Mouse (Mus musculus) liver, adult (tissue): Measurements from ENCODE around the gene Arhgef6.

Experiments
- GATA4 ChIP-seq: IDR thresholded peaks from 2 replicates; pipeline ENCODE4 v1.6.1; 2014; ENCODE audit warnings: mild to moderate bottlenecking, low read length; ENCODE audit not compliant: insufficient replicate concordance

Arhgef6 gene

DNA sequence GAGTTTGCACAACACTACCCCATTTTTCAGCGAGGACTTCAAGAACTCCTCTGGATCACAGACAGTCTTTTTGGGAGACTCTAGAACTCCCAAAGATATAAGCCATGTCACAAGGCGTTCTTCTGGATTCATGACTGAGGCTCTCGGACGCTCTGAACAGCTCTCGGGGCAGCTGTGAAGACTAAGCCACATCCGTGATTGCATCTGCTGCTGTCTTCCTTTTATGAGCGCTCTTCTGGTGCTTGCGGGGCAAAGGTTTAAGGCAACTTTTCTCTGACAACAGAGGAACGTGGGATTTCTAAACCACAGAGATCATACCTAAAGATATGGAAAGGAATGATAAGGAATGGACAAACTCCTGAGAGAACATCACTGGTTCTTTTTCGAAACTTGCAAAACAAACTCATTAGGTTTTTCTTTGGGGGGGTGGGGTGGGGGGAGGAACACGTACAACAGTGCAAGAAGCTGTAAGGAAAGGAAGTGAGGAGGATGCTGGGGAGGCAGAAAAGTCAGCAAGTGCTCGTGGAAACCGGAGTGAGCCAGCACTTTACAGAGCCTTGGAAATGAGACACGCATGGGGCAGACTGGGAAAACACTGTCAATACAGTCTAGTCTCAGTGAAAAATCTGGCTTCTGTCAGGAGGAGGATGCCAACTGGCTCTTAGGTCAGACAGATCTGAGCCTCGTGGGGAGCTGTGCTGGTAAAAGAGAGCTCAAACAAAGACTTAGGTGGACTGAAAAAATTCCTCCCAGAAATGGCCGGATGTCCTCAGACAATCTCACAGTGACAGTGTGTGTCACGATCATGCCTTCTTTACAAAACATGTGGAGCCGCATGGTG lies at the start of gene Arhgef6:
Gene Arhgef6 (minus strand): TSS at position 359 of the 841 bp plus-strand sequence.
- TF ChIP-seq GATA4 = no peak

DNA sequence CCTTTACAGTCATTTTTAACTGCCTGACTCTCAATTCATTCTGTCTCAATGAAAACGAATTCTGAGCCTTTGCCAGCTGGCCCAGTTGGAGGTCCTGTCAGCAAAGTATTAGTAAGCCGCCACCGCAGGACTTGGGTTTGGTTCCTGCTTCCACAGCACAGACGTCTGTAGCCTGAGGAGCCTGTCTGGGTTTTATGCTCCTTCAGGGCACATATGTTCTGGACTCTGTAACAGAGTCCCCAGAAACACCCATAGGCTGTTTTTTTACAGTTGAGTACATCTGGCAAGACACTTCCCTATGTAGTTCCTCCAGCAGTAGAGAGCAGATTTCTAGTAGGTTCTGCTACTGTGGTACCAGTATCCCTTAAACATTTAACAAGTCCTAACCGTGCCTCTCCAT lies 42.4 kb upstream of the Arhgef6 start:
- TF ChIP-seq GATA4 = no peak

DNA sequence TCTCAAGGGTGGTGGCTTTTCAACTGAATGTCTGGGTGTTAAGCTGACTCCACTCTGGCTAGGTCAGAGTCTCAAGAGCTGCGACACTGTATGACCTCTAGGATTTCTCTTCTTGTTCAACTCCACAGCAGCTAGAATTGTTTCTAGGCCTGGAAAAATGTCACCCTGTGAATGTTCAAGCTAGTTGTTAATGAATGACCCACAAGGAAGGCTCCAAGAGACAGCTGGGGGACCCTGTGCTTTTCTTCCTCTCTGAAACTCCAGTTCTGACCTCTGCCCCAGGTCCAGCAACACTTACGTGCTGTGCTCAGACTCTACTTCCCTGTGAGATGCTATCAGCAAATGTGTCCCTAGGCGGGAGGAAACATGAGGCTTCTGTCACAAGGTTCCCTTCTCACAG lies 40.0 kb upstream of the Arhgef6 start:
- no peak for TF ChIP-seq GATA4

DNA sequence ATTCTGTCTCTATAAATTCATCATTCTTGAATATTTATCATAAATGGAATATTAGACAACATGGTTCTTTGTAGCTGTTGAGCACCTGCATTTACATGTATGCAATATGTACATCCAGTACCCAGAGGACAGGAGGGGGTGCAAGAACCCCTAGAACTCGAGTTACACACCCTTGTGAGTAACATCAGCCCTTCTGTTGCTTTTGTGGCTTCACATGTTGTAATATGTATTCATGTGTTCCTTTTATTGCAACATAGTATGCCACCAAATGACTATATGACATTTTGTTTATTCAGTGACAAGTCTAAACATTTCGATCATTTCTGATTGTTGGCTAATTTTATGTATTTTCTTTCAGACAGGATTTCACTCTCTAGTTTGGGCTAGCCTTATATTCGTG lies 38.6 kb upstream of the Arhgef6 start:
- no peak for TF ChIP-seq GATA4

DNA sequence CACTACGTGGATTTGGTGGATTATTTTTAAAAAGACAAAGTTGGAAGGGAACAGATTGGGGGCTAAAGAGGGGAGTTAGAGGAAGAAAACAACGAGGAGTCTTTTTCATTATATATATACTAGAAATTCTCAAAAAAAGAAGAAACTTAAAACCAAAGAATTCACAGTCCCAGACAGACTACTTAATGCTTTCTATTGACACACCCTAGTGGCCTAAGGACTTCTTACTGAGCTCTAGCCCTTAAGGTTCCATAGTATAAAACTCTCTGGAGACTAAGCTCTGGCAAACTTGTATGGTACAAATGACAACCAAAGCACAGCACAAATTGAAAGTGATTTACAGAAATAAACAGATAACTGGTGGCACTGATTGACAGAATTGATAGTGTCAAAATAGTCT lies 35.5 kb upstream of the Arhgef6 start:
- TF ChIP-seq GATA4 = no peak

DNA sequence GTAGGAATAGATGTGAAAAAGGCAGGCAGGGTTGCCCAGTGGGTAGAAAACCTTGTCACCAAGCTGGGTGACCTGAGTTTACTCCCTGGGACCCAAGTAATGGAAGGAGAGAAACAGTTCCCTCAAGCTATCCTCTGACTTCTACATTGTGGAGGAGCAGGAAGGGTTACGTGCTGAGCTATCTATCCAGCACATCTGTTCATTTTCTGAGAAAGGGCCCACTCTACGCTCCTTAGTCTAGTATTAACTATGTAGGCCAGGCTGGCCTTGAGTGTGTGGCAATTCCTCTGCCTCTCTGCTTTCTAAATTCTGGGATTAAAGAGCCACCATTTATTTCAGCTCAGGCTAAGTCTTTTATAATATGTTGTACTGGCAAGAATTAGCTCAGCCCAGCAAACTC lies 35.0 kb upstream of the Arhgef6 start:
- TF ChIP-seq GATA4 = no peak

DNA sequence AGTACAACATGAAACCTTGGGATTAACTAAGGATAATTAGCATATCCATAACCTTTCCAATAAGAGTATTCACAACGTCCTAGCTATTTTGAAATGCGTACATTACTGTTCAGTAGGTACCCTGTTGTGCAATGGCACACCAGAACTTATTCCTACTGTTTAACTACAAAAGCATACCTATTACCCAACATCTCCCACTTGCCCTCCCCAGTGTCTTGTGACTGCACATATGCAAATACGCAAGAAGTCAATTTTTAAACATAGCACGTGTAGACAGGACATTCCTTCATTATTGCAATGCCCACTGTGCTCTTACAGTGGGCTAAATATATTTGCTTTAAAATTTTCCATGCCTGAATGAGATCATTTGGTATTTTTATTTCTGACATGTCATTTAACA lies 34.4 kb upstream of the Arhgef6 start:
- TF ChIP-seq GATA4 = no peak

DNA sequence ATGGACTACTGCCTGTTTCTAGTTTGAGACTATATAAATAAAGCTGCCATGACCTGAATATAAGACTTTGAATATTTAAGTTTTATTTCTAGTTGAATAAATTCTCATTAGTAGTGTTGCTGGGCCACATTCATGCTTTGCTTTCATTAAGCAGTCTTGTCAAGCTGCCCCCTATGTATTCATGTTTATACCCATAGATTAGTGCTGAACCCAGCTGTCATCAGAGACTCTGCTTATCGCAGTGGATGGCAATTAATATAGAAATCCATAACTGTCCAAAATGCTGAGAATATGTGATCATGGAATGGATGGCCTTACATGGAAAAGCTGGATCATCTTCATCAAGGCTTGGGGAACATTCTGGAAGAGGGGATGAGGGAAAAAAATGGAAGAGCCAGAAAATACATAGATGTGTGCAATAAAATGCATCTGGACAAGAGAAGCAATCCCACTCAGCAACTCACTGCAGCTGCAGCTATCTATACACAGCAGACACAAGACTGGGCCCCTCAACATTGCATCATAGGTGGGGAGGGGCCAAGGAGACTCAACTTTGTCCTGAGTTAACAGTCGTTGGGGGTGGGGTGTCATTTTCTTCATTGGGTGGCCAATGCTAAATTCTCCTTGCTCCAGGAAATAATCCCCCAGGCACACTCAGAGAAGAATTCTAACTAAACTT lies 26.5 kb upstream of the Arhgef6 start:
- TF ChIP-seq GATA4 = no peak

DNA sequence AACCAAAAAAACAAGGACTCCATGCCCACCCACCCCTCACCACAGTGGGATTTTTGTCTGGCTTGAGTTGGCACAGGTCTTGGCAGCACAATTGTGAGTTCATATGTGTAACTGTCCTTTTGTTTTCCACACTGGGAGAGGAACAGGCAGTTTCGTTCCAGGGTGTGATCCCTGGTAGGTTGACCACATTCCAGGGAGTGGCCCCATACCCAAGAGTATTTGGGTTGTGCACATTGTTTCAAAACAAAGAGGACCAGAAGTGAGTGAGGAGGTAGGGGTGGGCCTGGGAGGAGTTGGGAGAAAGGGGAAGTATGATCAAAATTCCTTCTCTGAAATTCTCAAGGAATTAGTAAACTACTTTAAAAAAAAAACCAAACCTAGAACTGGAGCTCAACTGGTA lies 20.8 kb upstream of the Arhgef6 start:
- no peak for TF ChIP-seq GATA4

DNA sequence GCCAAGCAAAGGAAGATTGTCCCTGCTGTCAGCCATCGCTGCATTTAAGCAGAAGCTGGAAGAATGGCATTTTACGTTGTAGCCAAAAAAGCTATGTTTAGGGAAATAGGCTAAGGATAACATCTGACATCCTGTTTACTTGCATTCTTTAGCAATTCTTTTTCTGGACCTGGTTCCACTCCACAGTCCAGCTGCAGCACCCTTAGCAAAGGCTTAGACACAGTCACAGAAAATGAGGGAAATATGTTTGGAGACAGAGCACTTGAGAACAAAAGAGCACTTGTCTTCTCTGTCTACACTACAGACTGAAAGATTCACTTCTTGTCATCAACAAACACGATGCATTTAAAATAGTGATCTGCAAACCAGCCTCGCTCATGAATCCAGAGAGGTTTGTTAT lies 691 bp upstream of the Arhgef6 start:
- no peak for TF ChIP-seq GATA4

DNA sequence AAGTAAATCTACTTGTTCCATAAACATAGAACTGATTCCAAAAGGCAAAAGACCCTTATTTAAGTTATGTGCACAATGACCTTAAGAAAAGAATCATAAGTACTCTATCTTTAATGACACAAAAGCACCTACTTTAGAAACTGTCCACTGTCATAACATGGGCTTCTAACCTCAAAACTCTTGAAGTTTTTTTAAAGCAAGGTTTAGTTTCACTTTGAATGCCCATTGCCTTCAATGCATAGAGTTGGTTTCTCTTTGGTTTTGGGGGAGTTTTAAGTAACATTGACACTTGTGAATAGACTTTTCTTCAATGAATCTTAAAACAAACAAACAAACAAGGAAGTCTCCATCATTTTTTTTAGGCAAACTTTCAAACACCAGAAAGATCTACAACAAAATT lies 947 bp downstream of the Arhgef6 start:
- no peak for TF ChIP-seq GATA4

DNA sequence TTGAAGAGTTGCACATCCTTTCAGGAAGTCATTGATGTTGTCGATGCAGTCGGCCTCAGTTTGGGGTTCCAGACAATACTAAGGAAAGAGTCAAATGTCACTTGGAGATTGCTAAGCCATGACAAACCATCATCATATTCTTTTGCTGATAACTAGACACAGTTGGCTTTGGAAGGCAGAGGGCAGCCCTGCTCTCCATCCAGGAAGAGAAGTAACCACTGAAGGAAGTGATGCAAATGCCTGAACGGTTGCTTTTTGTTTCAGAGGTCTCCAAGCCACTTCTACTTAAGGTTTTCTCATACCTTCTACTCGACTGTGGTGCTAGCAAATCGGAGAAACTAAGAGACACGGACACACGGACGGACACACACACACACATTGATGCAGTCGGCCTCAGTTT lies 1.6 kb downstream of the Arhgef6 start:
- no peak for TF ChIP-seq GATA4

DNA sequence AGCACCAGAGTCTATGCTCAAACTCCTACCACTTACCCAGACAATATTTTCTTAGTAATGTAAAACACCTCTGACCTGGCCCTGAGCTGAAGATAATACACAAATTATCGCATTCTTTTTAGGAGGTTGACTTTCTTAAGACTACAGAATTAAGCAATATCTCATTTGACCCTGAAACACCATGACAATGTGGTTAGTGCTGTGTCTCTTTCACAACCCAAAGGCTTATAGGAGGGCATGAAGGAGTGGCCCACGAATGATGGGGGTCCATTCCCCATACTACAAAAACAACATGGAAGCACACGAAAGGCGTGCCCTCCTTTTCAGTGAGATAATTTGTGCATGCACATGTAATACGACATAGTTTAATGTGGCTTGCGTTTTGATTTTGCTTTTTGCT lies 3.2 kb downstream of the Arhgef6 start:
- TF ChIP-seq GATA4 = no peak

DNA sequence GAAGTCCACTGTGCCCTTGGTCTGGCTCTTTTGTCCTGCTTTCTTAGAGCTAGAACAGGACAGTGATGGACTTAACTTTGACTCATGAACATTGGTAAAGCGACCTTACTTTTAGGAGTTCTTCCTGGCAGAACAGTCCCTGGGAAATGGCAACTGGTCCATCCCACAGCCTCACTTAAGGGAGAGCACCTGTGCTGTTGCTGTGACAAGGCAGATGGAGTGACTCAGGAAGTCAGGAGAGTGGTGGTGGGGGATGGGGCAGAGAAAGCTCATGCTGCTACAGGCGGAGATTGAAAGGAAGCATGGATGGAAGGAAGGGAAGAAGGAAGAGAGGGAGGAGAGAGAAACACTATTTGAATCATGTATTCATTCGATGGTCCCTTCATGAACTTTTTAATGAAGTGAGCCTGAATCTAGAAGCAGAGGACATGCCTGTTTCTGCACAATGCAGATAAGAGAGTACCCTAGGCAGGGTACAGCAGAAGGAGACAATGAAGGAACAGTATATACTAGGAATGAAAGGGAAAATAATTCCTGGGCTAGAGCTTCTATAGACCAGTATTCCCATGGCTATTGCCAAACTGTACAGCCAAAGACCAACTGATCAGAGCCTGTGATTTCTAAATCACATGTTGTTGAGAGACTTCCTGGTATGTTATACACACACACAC lies 10.7 kb downstream of the Arhgef6 start:
- TF ChIP-seq GATA4 = no peak

DNA sequence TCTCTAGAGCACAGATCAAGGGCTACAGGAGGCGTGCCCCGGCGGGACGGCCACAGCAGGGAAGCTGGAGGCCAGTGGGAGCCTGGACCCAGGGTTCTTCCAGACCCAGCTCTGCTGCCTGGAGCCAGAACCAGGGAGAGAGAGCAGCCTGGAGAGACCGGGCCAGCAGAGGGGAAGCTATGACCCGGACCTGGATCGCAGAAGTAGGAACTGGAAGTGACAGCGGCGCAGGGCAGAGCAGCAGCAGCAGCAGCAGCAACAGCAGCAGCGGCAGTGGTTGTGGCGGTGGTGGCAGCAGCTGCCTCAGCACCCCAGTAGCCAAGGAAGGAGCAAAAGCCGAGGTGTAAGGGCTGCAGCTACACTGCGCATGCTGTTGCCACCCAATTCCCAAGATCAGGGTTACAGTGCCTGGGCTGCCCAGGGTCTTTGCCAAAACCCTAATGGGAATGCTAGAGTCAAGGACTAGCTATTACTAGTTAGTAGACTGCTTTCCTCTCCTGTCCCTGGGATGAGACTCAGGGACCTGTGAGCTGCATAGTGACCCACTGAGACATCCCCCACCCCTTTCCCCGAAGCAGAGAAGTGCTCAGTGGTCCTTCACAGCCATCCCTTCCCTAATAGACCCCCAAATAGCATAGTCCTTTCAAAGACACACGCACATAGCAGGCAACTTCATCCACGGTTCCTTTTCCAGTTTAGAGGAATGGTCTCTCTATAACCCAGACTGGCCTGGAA lies 11.9 kb downstream of the Arhgef6 start:
- no peak for TF ChIP-seq GATA4
